32 mouse cellular contexts compared by ENCODE assay signal in the genomic region with DNA sequence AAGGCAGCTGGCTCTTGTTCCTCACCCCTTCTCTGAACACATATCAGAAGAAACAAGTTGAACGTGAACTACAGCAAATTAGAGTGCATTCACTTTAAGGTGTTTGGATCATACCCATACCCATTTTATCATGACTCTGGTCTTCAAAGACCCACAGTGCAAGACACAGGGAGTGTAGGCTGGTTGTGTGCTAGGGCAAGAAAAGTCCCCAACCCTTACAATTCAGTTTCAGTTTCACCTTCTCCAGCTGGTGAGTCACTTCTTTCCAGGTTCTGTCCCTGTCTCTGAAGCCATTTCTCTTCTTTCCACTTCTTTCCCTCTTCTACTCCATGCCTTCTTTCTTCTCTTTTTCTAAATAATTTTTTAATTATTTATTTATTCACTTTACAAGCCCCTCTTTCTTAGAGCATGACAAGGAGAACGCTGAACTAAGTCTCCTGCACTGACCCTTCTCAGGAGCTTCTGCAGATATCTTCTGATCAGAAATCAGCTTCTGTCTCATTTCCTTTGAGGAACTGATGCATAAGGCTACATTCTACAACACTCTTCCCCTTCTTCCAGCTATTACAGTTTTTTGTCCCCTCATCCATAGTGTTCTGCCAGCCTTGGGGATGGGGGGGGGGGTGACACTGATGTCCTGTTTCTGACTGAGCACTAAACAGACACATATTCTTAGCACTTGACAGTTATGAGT. TPM values are rescaled to one million over a fixed set of nuclear protein-coding genes. Genes with fewer than 3 reads are reported as not detected.
A peak's percentile ranks its signal among the peaks of the same experiment; 100 is the strongest.
DNase-seq lines count a peak whose midpoint lies in the region; ATAC-seq and TF ChIP-seq lines count a peak whose summit lies in the region.
"Had no signal": no experiment of that assay in that cellular context is flagged by ENCODE, and none has a peak within 500 bp of the region (broad histone marks: within the 10 kb centered on the region; RNA-seq: fewer than 3 reads in every experiment).

No protein-coding gene starts in this region.

- WGBS in liver, postnatal 0 days (ENCODE audit: insufficient replicate concordance): 46% methylated on average over 2 of the region's 2 CpGs
- 48% methylated on average over 2 of the region's 2 CpGs for WGBS in liver, embryonic 11.5 days
- WGBS in lung, adult 2 months: 56% methylated on average over 2 of the region's 2 CpGs

- peak overlapping the region; percentile 26; the same call in 1 of the 2 replicates for H3K4me2 ChIP-seq in liver, postnatal 0 days (ENCODE audit: low read depth, low read length)
- no peak overlapping the region for H3K4me2 ChIP-seq in liver, embryonic 11.5 days
- H3K4me2 ChIP-seq: hindbrain, embryonic 15.5 days; kidney, embryonic 15.5 days; limb, embryonic 15.5 days; liver, embryonic 15.5 days; midbrain, embryonic 12.5 days; neural tube, embryonic 13.5 days had no signal

- no peaks in the 10 kb centered on the region for H3K27me3 ChIP-seq in liver, postnatal 0 days (ENCODE audit: insufficient read depth, low read length)
- H3K27me3 ChIP-seq in liver, embryonic 11.5 days (replicated peaks; ENCODE audit: control insufficient read depth, insufficient read depth, low read length): no peaks in the 10 kb centered on the region
- H3K27me3 ChIP-seq in MEL (ENCODE audit: control insufficient read depth in 1 of 2, insufficient read depth in 2 of 2, low read length in 2 of 2): no peaks in the 10 kb centered on the region
- H3K27me3 ChIP-seq: hindbrain, embryonic 15.5 days; kidney, embryonic 15.5 days; limb, embryonic 15.5 days; liver, embryonic 15.5 days; midbrain, embryonic 12.5 days; neural tube, embryonic 13.5 days had no signal

- H3K9ac ChIP-seq in liver, postnatal 0 days (replicated peaks): no peak overlapping the region
- no peak overlapping the region for H3K9ac ChIP-seq in liver, embryonic 11.5 days (ENCODE audit: low read depth, low read length)
- peak overlapping the region; percentile 59 for H3K9ac ChIP-seq in MEL (ENCODE audit: control insufficient read depth, low read depth, low read length, poor library complexity, severe bottlenecking)
- H3K9ac ChIP-seq: hindbrain, embryonic 15.5 days; kidney, embryonic 15.5 days; limb, embryonic 15.5 days; liver, embryonic 15.5 days; midbrain, embryonic 12.5 days; neural tube, embryonic 13.5 days had no signal

- no peaks in the 10 kb centered on the region for H3K79me2 ChIP-seq in MEL (ENCODE audit: control insufficient read depth, insufficient read depth, low read length, poor library complexity)

- DNase-seq in liver, postnatal 0 days: no peak
- no peak for DNase-seq in liver, embryonic 11.5 days (ENCODE audit: low spot score)
- no peak for DNase-seq in MEL (ENCODE audit: low read depth, low spot score)
- no peak for DNase-seq in lung, adult 2 months
- no peak for DNase-seq in left cerebral cortex, adult 11 months (ENCODE audit: low spot score)
- DNase-seq in ovary, postnatal 10 days (ENCODE audit: low spot score): no peak
- DNase-seq: cerebellum, adult 11 months; cerebellum, adult 9-11 months; gastrocnemius, postnatal 25 days; heart, postnatal 36 days; layer of hippocampus, adult 9-11 months; left cerebral cortex, postnatal 4 days; right cerebral cortex, adult 18-20 months; thymus, adult 18-20 months had no signal

- H3K36me3 ChIP-seq in liver, postnatal 0 days (replicated peaks; ENCODE audit: insufficient read depth, low read length): no peaks in the 10 kb centered on the region
- H3K36me3 ChIP-seq in liver, embryonic 11.5 days (ENCODE audit: control insufficient read depth, insufficient read depth, low read length): no peaks in the 10 kb centered on the region
- peaks cover 0 to 11% of the 10 kb centered on the region in 2 experiments; a peak in 2 of 4 replicates for H3K36me3 ChIP-seq in MEL (ENCODE audit: control insufficient read depth in 1 of 2, insufficient read depth in 2 of 2, low read length in 2 of 2)
- H3K36me3 ChIP-seq: forebrain, embryonic 10.5 days; hindbrain, embryonic 15.5 days; kidney, embryonic 15.5 days; limb, embryonic 15.5 days; liver, embryonic 15.5 days; midbrain, embryonic 12.5 days; neural tube, embryonic 13.5 days had no signal

- H3K4me1 ChIP-seq in liver, postnatal 0 days (ENCODE audit: insufficient read depth): no peaks in the 10 kb centered on the region
- H3K4me1 ChIP-seq in liver, embryonic 11.5 days (replicated peaks; ENCODE audit: control insufficient read depth, insufficient read depth, low read length): no peaks in the 10 kb centered on the region
- H3K4me1 ChIP-seq in MEL (ENCODE audit: control insufficient read depth in 1 of 2, insufficient read depth in 2 of 2, low read length in 2 of 2): peaks cover 0 to 7% of the 10 kb centered on the region in 2 experiments; a peak in 2 of 4 replicates
- H3K4me1 ChIP-seq in lung, adult 2 months (ENCODE audit: control insufficient read depth, insufficient read depth, low read length): no peaks in the 10 kb centered on the region
- H3K4me1 ChIP-seq: forebrain, embryonic 10.5 days; hindbrain, embryonic 15.5 days; kidney, embryonic 15.5 days; limb, embryonic 15.5 days; liver, embryonic 15.5 days; midbrain, embryonic 12.5 days; neural tube, embryonic 13.5 days had no signal

- no peak for TF ChIP-seq RAD21 in MEL (IDR thresholded peaks at IDR 0.05; ENCODE audit: low read depth, low read length)

- H3K9me3 ChIP-seq in liver, postnatal 0 days (ENCODE audit: low read length): no peaks in the 10 kb centered on the region
- no peaks in the 10 kb centered on the region for H3K9me3 ChIP-seq in liver, embryonic 11.5 days (ENCODE audit: control insufficient read depth, low read length)
- no peaks in the 10 kb centered on the region for H3K9me3 ChIP-seq in MEL (replicated peaks; ENCODE audit: insufficient read depth, low read length)
- H3K9me3 ChIP-seq: forebrain, embryonic 10.5 days; hindbrain, embryonic 15.5 days; kidney, embryonic 15.5 days; limb, embryonic 15.5 days; liver, embryonic 15.5 days; midbrain, embryonic 12.5 days; neural tube, embryonic 13.5 days had no signal

- no peak for TF ChIP-seq EP300 in liver, postnatal 0 days (IDR thresholded peaks at IDR 0.05; ENCODE audit: low read depth)
- no peak for TF ChIP-seq EP300 in MEL (IDR thresholded peaks at IDR 0.05; ENCODE audit: low read depth in 1 of 2, low read length in 2 of 2)

- TF ChIP-seq CTCF in liver, postnatal 0 days (IDR thresholded peaks at IDR 0.05; ENCODE audit: low read depth): no peak
- no peak for TF ChIP-seq CTCF in MEL (IDR thresholded peaks at IDR 0.05 in 2 of 3, conservative IDR thresholded peaks at IDR 0.05 in 1 of 3; ENCODE audit: control insufficient read depth in 1 of 3, insufficient read depth in 1 of 3, low read depth in 2 of 3, low read length in 3 of 3, poor library complexity in 1 of 3, severe bottlenecking in 1 of 3)
- no peak for TF ChIP-seq CTCF in lung, adult 2 months (IDR thresholded peaks at IDR 0.05; ENCODE audit: insufficient read depth, low read length)

- no peak overlapping the region for H3K27ac ChIP-seq in liver, postnatal 0 days (ENCODE audit: low read depth)
- no peak overlapping the region for H3K27ac ChIP-seq in liver, embryonic 11.5 days (ENCODE audit: low read depth, low read length)
- H3K27ac ChIP-seq in MEL (ENCODE audit: control insufficient read depth, low read depth, low read length): no peak overlapping the region
- H3K27ac ChIP-seq: forebrain, embryonic 10.5 days; hindbrain, embryonic 15.5 days; kidney, embryonic 15.5 days; limb, embryonic 15.5 days; liver, embryonic 15.5 days; macrophage; midbrain, embryonic 12.5 days; neural tube, embryonic 13.5 days had no signal

- ATAC-seq in liver, postnatal 0 days: no peak
- no peak for ATAC-seq in liver, embryonic 11.5 days (replicated peaks; ENCODE audit: low FRiP score)
- ATAC-seq in inflammation-experienced regulatory T-cells, adult 6 months: peak; percentile 84
- 0 out of 2 replicates have a peak, but pooled peaks have one; percentile 39 for ATAC-seq in neutrophil, adult 5-6 weeks (ENCODE audit: extremely low read depth, insufficient number of reproducible peaks, low FRiP score, poor library complexity, severe bottlenecking)
- ATAC-seq: forebrain, embryonic 16.5 days; intestine, embryonic 16.5 days; lung, postnatal 0 days had no signal

- no peak for TF ChIP-seq POLR2A in MEL (IDR thresholded peaks at IDR 0.05; ENCODE audit: control insufficient read depth in 1 of 2, insufficient read depth in 1 of 2, low read depth in 1 of 2, low read length in 2 of 2, poor library complexity in 1 of 2)
- TF ChIP-seq POLR2A in lung, adult 2 months (IDR thresholded peaks at IDR 0.05; ENCODE audit: borderline replicate concordance, extremely low read depth, low read depth, low read length): no peak

- no peak overlapping the region for H3K4me3 ChIP-seq in liver, postnatal 0 days (ENCODE audit: low read depth, low read length)
- no peak overlapping the region for H3K4me3 ChIP-seq in liver, embryonic 11.5 days (ENCODE audit: low read depth, low read length)
- H3K4me3 ChIP-seq in MEL (ENCODE audit: control insufficient read depth in 1 of 2, insufficient read depth in 1 of 2, low read depth in 2 of 2, low read length in 2 of 2): peak overlapping the region; percentile 61 to 63
- H3K4me3 ChIP-seq in lung, adult 2 months (replicated peaks; ENCODE audit: extremely low read depth, low read depth, low read length): no peak overlapping the region
- H3K4me3 ChIP-seq: forebrain, embryonic 10.5 days; hindbrain, embryonic 15.5 days; kidney, embryonic 15.5 days; limb, embryonic 15.5 days; liver, embryonic 15.5 days; midbrain, embryonic 12.5 days; neural tube, embryonic 13.5 days had no signal

TF ChIP-seq in MEL, 35 proteins besides CTCF, POLR2A, EP300 and RAD21:
- TF ChIP-seq ZC3H11A (IDR thresholded peaks at IDR 0.05; ENCODE audit: low read depth, low read length) (no peak), GATA1 (IDR thresholded peaks at IDR 0.05; ENCODE audit: low read depth, low read length) (peak; percentile 62; the same call in 1 of the 2 replicates)

RNA-seq across cellular contexts. Expression of a gene that starts 11.0 kb away (rescaled TPM):
- 1.2 and 1.5 TPM in 2 replicates for polyA plus RNA-seq in liver, postnatal 0 days (2015; fragmentation: Nextera tagmentation; extraction: Ambion mirVana)
- 3.3 and 4.4 TPM in 2 replicates for polyA plus RNA-seq in liver, embryonic 11.5 days (2014; fragmentation: Nextera tagmentation; extraction: Ambion mirVana)
- 2.7 and 7.8 TPM in 2 replicates for total RNA-seq in MEL (2012; rRNA removed)
- polyA plus RNA-seq in MEL (2012; ENCODE audit: insufficient read depth in 1 of 2, insufficient read length in 2 of 2, low read depth in 1 of 2, low replicate concordance in 2 of 2, missing spikeins in 1 of 2): 1 to 10 TPM in 1 of 2 experiments, not detected in 1; 3.5 TPM
- 100 to 1,000 TPM; 183 to 507 (median 400) TPM for polyA plus RNA-seq in inflammation-experienced regulatory T-cells, adult 6 months (2017; shearing (Covaris generic))
- 70.0 and 70.5 TPM in 2 replicates for total RNA-seq in neutrophil, adult 5-6 weeks (2017)
- polyA plus RNA-seq in lung, adult 2 months (2012; rRNA removed): 0.83 and 1.3 TPM in 2 replicates
- polyA plus RNA-seq: forebrain, embryonic 16.5 days; heart, embryonic 14.5 days; midbrain, embryonic 12.5 days; neural tube, embryonic 13.5 days had no signal

RNA-seq across cellular contexts. Expression of a gene that starts 31.6 kb away (rescaled TPM):
- not detected in 2 replicates for polyA plus RNA-seq in liver, postnatal 0 days (2015; fragmentation: Nextera tagmentation; extraction: Ambion mirVana)
- polyA plus RNA-seq in liver, embryonic 11.5 days (2014; fragmentation: Nextera tagmentation; extraction: Ambion mirVana): not detected in 2 replicates
- not detected in 2 replicates for total RNA-seq in MEL (2012; rRNA removed)
- polyA plus RNA-seq in MEL (2012; ENCODE audit: insufficient read depth in 1 of 2, insufficient read length in 2 of 2, low read depth in 1 of 2, low replicate concordance in 2 of 2, missing spikeins in 1 of 2): not detected
- not detected for polyA plus RNA-seq in inflammation-experienced regulatory T-cells, adult 6 months (2017; shearing (Covaris generic))
- 0.61 and 1.0 TPM in 2 replicates for total RNA-seq in neutrophil, adult 5-6 weeks (2017)
- polyA plus RNA-seq in lung, adult 2 months (2012; rRNA removed): not detected in 2 replicates
- total RNA-seq: gastrocnemius, postnatal 25 days; heart, adult 8-10 months; heart, postnatal 36 days; left cerebral cortex, postnatal 4 days; monocyte, adult 5-6 weeks had no signal
- polyA plus RNA-seq: heart, embryonic 14.5 days; intestine, embryonic 16.5 days; kidney, embryonic 15.5 days; large intestine, adult 2 months; limb, embryonic 15.5 days; liver, embryonic 15.5 days; lung, postnatal 0 days; macrophage; stomach, embryonic 16.5 days had no signal

Comparison
In these comparisons a context has a peak if more than half of its experiments do, and no peak if none do; other contexts are left out.
1. ATAC-seq: peak in inflammation-experienced regulatory T-cells, adult 6 months (single experiment) and neutrophil, adult 5-6 weeks (single experiment); none in liver, postnatal 0 days (single experiment) and liver, embryonic 11.5 days (single experiment).
2. H3K4me3 ChIP-seq: peak in MEL (2 of 2); none in liver, postnatal 0 days (single experiment), liver, embryonic 11.5 days (single experiment) and lung, adult 2 months (single experiment).
3. RNA of a gene that starts 11.0 kb away (polyA plus RNA-seq): 183 to 507 TPM in inflammation-experienced regulatory T-cells, adult 6 months; 3.5 TPM in MEL, 3.3 to 4.4 TPM in liver, embryonic 11.5 days, 1.2 to 1.5 TPM in liver, postnatal 0 days and 0.83 to 1.3 TPM in lung, adult 2 months; every median in the first group is over 4 times any median in the second.